Mouse (Mus musculus) CH12.LX (cell line): ENCODE results near the gene Helb.

Experiments used
- CHD2 ChIP-seq: IDR thresholded peaks from 2 replicates; pipeline ENCODE4 v1.6.1; 2011; ENCODE audit warnings: low read length, improper control_type of control experiment
- CTCF ChIP-seq, 2 experiments: IDR thresholded peaks in 1 of 2; conservative IDR thresholded peaks in 1 of 2; 2 replicates each; pipeline ENCODE4 v1.5.1; 2011 to 2012; ENCODE audit warnings: low read depth in 2 of 2, low read length in 2 of 2, improper control_type of control experiment in 1 of 2, inconsistent platforms in 1 of 2, mild to moderate bottlenecking in 1 of 2, moderate library complexity in 1 of 2
- E2F4 ChIP-seq: IDR thresholded peaks from 2 replicates; pipeline ENCODE4 v1.6.1; 2011; ENCODE audit warnings: low read depth, low read length, improper control_type of control experiment; ENCODE audit not compliant: insufficient replicate concordance
- POLR2A ChIP-seq: IDR thresholded peaks from 2 replicates; pipeline ENCODE4 v1.6.1; 2011; ENCODE audit warnings: low read depth, mild to moderate bottlenecking, improper control_type of control experiment, low read length
- SMC3 ChIP-seq: IDR thresholded peaks from 2 replicates; pipeline ENCODE4 v1.6.1; 2011; ENCODE audit warnings: low read depth, low read length, improper control_type of control experiment
- TBP ChIP-seq: conservative IDR thresholded peaks from 2 replicates; pipeline ENCODE4 v1.6.1; 2011; ENCODE audit warnings: low read depth, low read length, improper control_type of control experiment
- USF1 ChIP-seq: IDR thresholded peaks from 2 replicates; pipeline ENCODE4 v1.6.1; 2014; ENCODE audit warnings: low read depth, mild to moderate bottlenecking, inconsistent platforms, low read length, improper control_type of control experiment

GRCm38 (mm10) chr10:120151672-120152071 lies 38.9 kb upstream of the Helb start:
- TF ChIP-seq USF1 = peak; percentile 78
- TF ChIP-seq TBP = no peak
- no peak for TF ChIP-seq E2F4
- no peak for TF ChIP-seq POLR2A
- no peak for TF ChIP-seq CTCF (conservative IDR thresholded peaks at IDR 0.05 in 1 of 2, IDR thresholded peaks at IDR 0.05 in 1 of 2; ENCODE audit: low read depth in 2 of 2, low read length in 2 of 2)
- no peak for TF ChIP-seq CHD2
- TF ChIP-seq SMC3 = no peak
